ENCODE assay signal across 9 mouse cellular contexts in the genomic region with DNA sequence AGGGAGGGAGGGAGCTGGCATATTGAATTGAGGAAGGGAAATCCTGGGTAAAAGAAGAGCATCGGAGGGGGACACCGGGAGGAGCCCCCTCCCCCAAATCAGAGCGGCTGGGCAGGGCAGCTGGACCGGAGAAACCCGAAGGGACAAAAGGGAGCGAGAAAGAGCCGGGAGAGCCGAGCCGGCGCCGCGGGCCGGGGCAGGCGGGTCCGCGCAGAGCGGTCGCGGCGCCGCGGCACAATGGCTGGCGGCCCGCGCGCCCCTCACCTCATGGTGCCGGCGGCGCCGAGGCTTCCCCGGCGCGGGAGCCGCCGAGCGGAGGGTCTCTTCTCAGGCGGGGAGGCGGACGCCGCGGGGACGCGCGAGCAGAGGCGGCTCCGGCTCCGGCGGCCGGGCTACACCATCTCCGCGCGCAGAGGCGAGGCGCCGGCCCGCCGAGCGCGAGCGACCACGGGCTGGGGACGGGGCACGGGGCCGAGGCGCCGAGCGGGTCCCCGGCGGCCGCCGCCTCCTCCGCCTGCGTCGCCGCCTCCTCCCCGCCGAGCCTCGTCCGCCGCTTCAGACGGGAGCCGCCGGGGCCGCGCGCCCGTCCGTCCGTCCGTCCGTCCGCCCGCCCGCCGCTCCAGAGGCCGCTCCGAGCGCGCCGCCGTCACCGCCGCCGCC. TPM values are rescaled to one million over a fixed set of nuclear protein-coding genes. Genes with fewer than 3 reads are reported as not detected.
A peak's percentile ranks its signal among the peaks of the same experiment; 100 is the strongest.
DNase-seq lines count a peak whose midpoint lies in the region; ATAC-seq and TF ChIP-seq lines count a peak whose summit lies in the region.
"Had no signal": no experiment of that assay in that cellular context is flagged by ENCODE, and none has a peak within 500 bp of the region (broad histone marks: within the 10 kb centered on the region; RNA-seq: fewer than 3 reads in every experiment).

No protein-coding gene starts in this region.

- no peak for TF ChIP-seq POLR2A in ES-Bruce4 (IDR thresholded peaks at IDR 0.05; ENCODE audit: insufficient read depth, low read length)

- DNase-seq in heart, postnatal 25 days (ENCODE audit: low spot score), result no peak
- DNase-seq in embryo, embryonic 11 days, result peak; percentile 67
- DNase-seq in heart, postnatal 36 days, result peak; percentile 24 to 42
- DNase-seq in right cerebral cortex, postnatal 4 days, result peak; percentile 46
- no peak for DNase-seq in Muller cell, postnatal 12 days (ENCODE audit: inconsistent ontology term)

- peak overlapping the region; percentile 85 for H3K4me2 ChIP-seq in heart, embryonic 11.5 days
- H3K4me2 ChIP-seq in liver, embryonic 15.5 days, result peak overlapping the region; percentile 73

- under 1% methylated on average over 50 of the region's 104 CpGs for WGBS in heart, embryonic 11.5 days (ENCODE audit: insufficient replicate concordance)
- under 1% methylated on average over 75 of the region's 104 CpGs for WGBS in liver, embryonic 15.5 days (ENCODE audit: insufficient replicate concordance)

- H3K36me3 ChIP-seq in heart, embryonic 11.5 days (ENCODE audit: control insufficient read depth, insufficient read depth, low read length), result no peaks in the 10 kb centered on the region
- H3K36me3 ChIP-seq in ES-Bruce4 (ENCODE audit: control insufficient read depth, insufficient read depth, low read length, poor library complexity, severe bottlenecking), result peaks cover 19% of the 10 kb centered on the region
- H3K36me3 ChIP-seq in liver, embryonic 15.5 days (replicated peaks), result no peaks in the 10 kb centered on the region

- no peak for TF ChIP-seq EP300 in ES-Bruce4 (IDR thresholded peaks at IDR 0.05; ENCODE audit: insufficient read depth, low read depth, low read length)

- peak overlapping the region; percentile 95 for H3K27ac ChIP-seq in heart, embryonic 11.5 days (ENCODE audit: low read depth, low read length)
- peak overlapping the region; percentile 94 for H3K27ac ChIP-seq in ES-Bruce4 (ENCODE audit: insufficient read depth, low read length)
- no peak overlapping the region for H3K27ac ChIP-seq in liver, embryonic 15.5 days (replicated peaks)
- H3K27ac ChIP-seq: macrophage had no signal

- no peaks in the 10 kb centered on the region for H3K27me3 ChIP-seq in heart, embryonic 11.5 days (ENCODE audit: control insufficient read depth, insufficient read depth, low read length)
- H3K27me3 ChIP-seq in ES-Bruce4 (ENCODE audit: control insufficient read depth, insufficient read depth, low read length, poor library complexity, severe bottlenecking), result no peaks in the 10 kb centered on the region
- peaks cover 66% of the 10 kb centered on the region for H3K27me3 ChIP-seq in liver, embryonic 15.5 days

- H3K4me1 ChIP-seq in heart, embryonic 11.5 days (ENCODE audit: control insufficient read depth, insufficient read depth, low read length), result peaks cover 18% of the 10 kb centered on the region
- no peaks in the 10 kb centered on the region for H3K4me1 ChIP-seq in ES-Bruce4 (ENCODE audit: control insufficient read depth, insufficient read depth, low read length)
- no peaks in the 10 kb centered on the region for H3K4me1 ChIP-seq in liver, embryonic 15.5 days (replicated peaks)

- TF ChIP-seq CTCF in ES-Bruce4 (IDR thresholded peaks at IDR 0.05; ENCODE audit: low read depth, low read length), result no peak

- H3K4me3 ChIP-seq in heart, embryonic 11.5 days (ENCODE audit: low read depth, low read length), result peak overlapping the region; percentile 90
- H3K4me3 ChIP-seq in ES-Bruce4 (ENCODE audit: low read depth, low read length), result peak overlapping the region; percentile 100
- H3K4me3 ChIP-seq in liver, embryonic 15.5 days (replicated peaks), result peak overlapping the region; percentile 58

- intact Hi-C loops in heart, postnatal 25 days (cut with DNase I), result loop anchor here (5.0 kb wide), 1 partner anchor 37 kb away; no protein-coding TSS in a partner anchor
- intact Hi-C loops in heart, postnatal 36 days (cut with DNase I), result loop anchor here (5.0 kb wide), 2 partner anchors 42 to 87 kb away; no protein-coding TSS in a partner anchor

- peak overlapping the region; percentile 99 for H3K9ac ChIP-seq in heart, embryonic 11.5 days (ENCODE audit: low read depth, low read length)
- H3K9ac ChIP-seq in ES-Bruce4 (ENCODE audit: low read depth, poor library complexity, severe bottlenecking), result peak overlapping the region; percentile 100
- peak overlapping the region; percentile 1; the same call in 1 of the 2 replicates for H3K9ac ChIP-seq in liver, embryonic 15.5 days

- H3K9me3 ChIP-seq in heart, embryonic 11.5 days (replicated peaks; ENCODE audit: control insufficient read depth, low read length), result no peaks in the 10 kb centered on the region
- H3K9me3 ChIP-seq in ES-Bruce4 (replicated peaks; ENCODE audit: control insufficient read depth, insufficient read depth, low read length, poor library complexity, severe bottlenecking), result no peaks in the 10 kb centered on the region
- no peaks in the 10 kb centered on the region for H3K9me3 ChIP-seq in liver, embryonic 15.5 days (replicated peaks)

- ATAC-seq in heart, embryonic 11.5 days (replicated peaks; ENCODE audit: insufficient number of reproducible peaks, low FRiP score, low TSS enrichment), result peak; percentile 59
- peak; percentile 40; the same call in 1 of the 2 replicates for ATAC-seq in liver, embryonic 15.5 days (ENCODE audit: insufficient read depth)

RNA-seq across cellular contexts. Expression of a gene that starts 0.4 kb away (rescaled TPM):
- polyA plus RNA-seq in heart, embryonic 11.5 days (2014; fragmentation: Nextera tagmentation; extraction: Ambion mirVana), result 22.1 and 32.1 TPM in 2 replicates
- total RNA-seq in heart, postnatal 25 days (2021), result 100 to 1,000 TPM; 106 to 109 TPM
- polyA plus RNA-seq in ES-Bruce4 (2011; ENCODE audit: insufficient read depth, insufficient read length, low read depth, missing spikeins), result 357 and 369 TPM in 2 replicates
- total RNA-seq in heart, postnatal 36 days (2021), result 100 to 1,000 TPM; 111 to 112 TPM
- polyA plus RNA-seq in liver, embryonic 15.5 days (2015; fragmentation: Nextera tagmentation; extraction: Ambion mirVana), result 0.40 and 0.71 TPM in 2 replicates

Comparison
In these comparisons a context has a peak if more than half of its experiments do, and no peak if none do; other contexts are left out.
1. DNase-seq: peak in embryo, embryonic 11 days (single experiment), heart, postnatal 36 days (2 of 2) and right cerebral cortex, postnatal 4 days (single experiment); none in heart, postnatal 25 days (single experiment) and Muller cell, postnatal 12 days (single experiment).
2. H3K9ac ChIP-seq: peak in every context shown above with its lines; median percentile 100 in ES-Bruce4; 99 in heart, embryonic 11.5 days; 1 in liver, embryonic 15.5 days.
3. RNA of a gene that starts 0.4 kb away (polyA plus RNA-seq): 357 to 369 TPM in ES-Bruce4 and 22.1 to 32.1 TPM in heart, embryonic 11.5 days; 0.40 to 0.71 TPM in liver, embryonic 15.5 days; every median in the first group is over 10 times any median in the second.
4. Peak in every context shown above with its lines, with median percentiles within 50 percentile points of each other: H3K4me3 ChIP-seq.